Mouse (Mus musculus): ENCODE measurements around the gene Gsc2. TPM values are rescaled to one million over a fixed set of nuclear protein-coding genes. Genes with fewer than 3 reads are reported as not detected.

Gene Gsc2
- total and polyA plus RNA-seq, 3 experiments = not detected

DNA sequence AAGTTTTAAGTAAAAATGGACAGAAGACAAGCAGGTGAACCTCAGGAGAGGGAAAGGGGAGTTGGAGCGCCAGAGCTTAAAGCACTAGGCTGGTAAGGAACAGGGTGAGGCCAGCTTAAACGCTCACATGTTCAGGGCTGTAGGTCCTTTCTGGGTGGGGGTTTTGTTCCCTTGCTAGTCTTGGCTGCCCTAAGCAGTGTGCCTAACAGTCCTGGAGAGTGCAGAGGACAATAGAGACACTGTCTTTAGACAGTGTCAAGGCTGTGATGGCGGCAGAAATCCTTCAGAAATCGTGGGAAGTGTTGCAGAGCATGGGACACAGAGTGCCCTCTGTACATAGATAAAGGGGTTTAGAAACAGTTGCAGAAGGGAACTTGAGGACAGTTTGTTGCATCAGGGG lies 35.2 kb upstream of the Gsc2 start (continued):
- TF ChIP-seq ZNF384 (IDR thresholded peaks at IDR 0.05; ENCODE audit: low read depth, low read length) = no peak
- no peak for TF ChIP-seq ZC3H11A (IDR thresholded peaks at IDR 0.05; ENCODE audit: low read depth, low read length)
- TF ChIP-seq GABPA (IDR thresholded peaks at IDR 0.05; ENCODE audit: low read depth, low read length) = no peak
- TF ChIP-seq MYB (IDR thresholded peaks at IDR 0.05; ENCODE audit: low read depth, low read length) = no peak
- TF ChIP-seq EP300 (IDR thresholded peaks at IDR 0.05; ENCODE audit: low read depth in 1 of 2, low read length in 2 of 2) = no peak

DNA sequence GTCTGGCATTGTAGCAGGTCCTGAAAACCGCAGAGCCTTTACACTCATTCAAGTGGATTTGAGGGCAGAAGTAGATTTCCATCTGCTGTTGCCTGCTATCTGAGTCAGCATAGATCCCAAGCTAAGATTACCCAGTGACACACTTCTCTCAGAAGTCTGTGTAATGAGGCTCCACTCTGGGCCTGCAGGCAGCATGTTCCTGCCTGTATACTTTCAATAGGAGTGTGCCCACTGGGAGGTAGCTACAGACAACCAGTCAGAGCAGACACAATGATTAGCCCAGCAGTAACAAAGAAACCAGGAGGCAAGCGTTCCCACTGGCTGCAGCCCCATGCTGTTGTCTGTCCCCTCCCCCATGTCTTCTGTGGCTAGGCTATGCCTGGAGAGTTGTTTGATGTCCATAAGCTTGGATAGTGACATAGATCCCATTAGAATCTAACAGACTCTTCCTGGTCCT lies 34.6 kb upstream of the Gsc2 start:
- Histone ChIP-seq H3K9ac (ENCODE audit: control insufficient read depth, low read depth, low read length, poor library complexity, severe bottlenecking) (no peak overlapping the region), H3K9me3 (replicated peaks; ENCODE audit: insufficient read depth, low read length) (no peaks in the 10 kb centered on the region), H3K27ac (ENCODE audit: control insufficient read depth, low read depth, low read length) (no peak overlapping the region), H3K4me3 (ENCODE audit: control insufficient read depth in 1 of 2, insufficient read depth in 1 of 2, low read depth in 2 of 2, low read length in 2 of 2) (no peak overlapping the region), H3K4me1 (ENCODE audit: control insufficient read depth in 1 of 2, insufficient read depth in 2 of 2, low read length in 2 of 2) (peaks cover 5 to 11% of the 10 kb centered on the region in 2 experiments; a peak in 3 of 4 replicates), H3K36me3 (ENCODE audit: control insufficient read depth in 1 of 2, insufficient read depth in 2 of 2, low read length in 2 of 2) (peaks cover 3 to 4% of the 10 kb centered on the region in 2 experiments), H3K79me2 (ENCODE audit: control insufficient read depth, insufficient read depth, low read length, poor library complexity) (no peaks in the 10 kb centered on the region), H3K27me3 (ENCODE audit: control insufficient read depth in 1 of 2, insufficient read depth in 2 of 2, low read length in 2 of 2) (no peaks in the 10 kb centered on the region)
- TF ChIP-seq GATA1 (IDR thresholded peaks at IDR 0.05; ENCODE audit: low read depth, low read length) = peak; percentile 54
- no peak for TF ChIP-seq CHD1 (IDR thresholded peaks at IDR 0.05; ENCODE audit: low read depth, low read length)
- DNase-seq (ENCODE audit: low read depth, low spot score) = no peak

GRCm38 (mm10) chr16:17945081-17945831 lies 30.4 kb upstream of the Gsc2 start:
- Histone ChIP-seq H3K27me3 (ENCODE audit: control insufficient read depth in 1 of 2, insufficient read depth in 2 of 2, low read length in 2 of 2) (no peaks in the 10 kb centered on the region), H3K27ac (ENCODE audit: control insufficient read depth, low read depth, low read length) (no peak overlapping the region), H3K9me3 (replicated peaks; ENCODE audit: insufficient read depth, low read length) (no peaks in the 10 kb centered on the region), H3K9ac (ENCODE audit: control insufficient read depth, low read depth, low read length, poor library complexity, severe bottlenecking) (no peak overlapping the region), H3K4me3 (ENCODE audit: control insufficient read depth in 1 of 2, insufficient read depth in 1 of 2, low read depth in 2 of 2, low read length in 2 of 2) (no peak overlapping the region), H3K36me3 (ENCODE audit: control insufficient read depth in 1 of 2, insufficient read depth in 2 of 2, low read length in 2 of 2) (no peaks in the 10 kb centered on the region; a peak in 1 of 4 replicates), H3K79me2 (ENCODE audit: control insufficient read depth, insufficient read depth, low read length, poor library complexity) (no peaks in the 10 kb centered on the region), H3K4me1 (ENCODE audit: control insufficient read depth in 1 of 2, insufficient read depth in 2 of 2, low read length in 2 of 2) (peaks cover 2 to 9% of the 10 kb centered on the region in 2 experiments; a peak in 2 of 4 replicates)
- TF ChIP-seq MEF2A (IDR thresholded peaks at IDR 0.05; ENCODE audit: extremely low read depth, insufficient replicate concordance, low read depth, low read length, poor library complexity, severe bottlenecking) (no peak), ELF1 (IDR thresholded peaks at IDR 0.05; ENCODE audit: low read depth, low read length) (no peak), NELFE (IDR thresholded peaks at IDR 0.05; ENCODE audit: low read depth, low read length) (no peak), JUND (IDR thresholded peaks at IDR 0.05; ENCODE audit: low read depth, low read length) (no peak), MAX (IDR thresholded peaks at IDR 0.05; ENCODE audit: low read length) (no peak)
- DNase-seq (ENCODE audit: low read depth, low spot score) = no peak

All from MEL (cell line).